Mouse (Mus musculus): ENCODE measurements at regions not wholly inside any gene's neighbourhood (a gene's known extent, or its start where the extent isn't known, plus 50 kb on each side); places are given as distances from the start of the nearest gene placed in this dataset.
"Not testable (repeated sequence)": the region's sequence is repeated elsewhere in the genome, so short reads cannot be mapped to it uniquely, and the experiment has no call there.

GRCm38 (mm10) chr11:20393807-20394206, 61.3 kb upstream of the Slc1a4 start:
- TF ChIP-seq CTCF (IDR thresholded peaks at IDR 0.05; ENCODE audit: low read depth, low read length); POLR2A (IDR thresholded peaks at IDR 0.05; ENCODE audit: borderline replicate concordance, low read depth, low read length): not testable (repeated sequence)
